Mouse (Mus musculus): ENCODE results near the gene Gm29609.

Gene Gm29609

DNA sequence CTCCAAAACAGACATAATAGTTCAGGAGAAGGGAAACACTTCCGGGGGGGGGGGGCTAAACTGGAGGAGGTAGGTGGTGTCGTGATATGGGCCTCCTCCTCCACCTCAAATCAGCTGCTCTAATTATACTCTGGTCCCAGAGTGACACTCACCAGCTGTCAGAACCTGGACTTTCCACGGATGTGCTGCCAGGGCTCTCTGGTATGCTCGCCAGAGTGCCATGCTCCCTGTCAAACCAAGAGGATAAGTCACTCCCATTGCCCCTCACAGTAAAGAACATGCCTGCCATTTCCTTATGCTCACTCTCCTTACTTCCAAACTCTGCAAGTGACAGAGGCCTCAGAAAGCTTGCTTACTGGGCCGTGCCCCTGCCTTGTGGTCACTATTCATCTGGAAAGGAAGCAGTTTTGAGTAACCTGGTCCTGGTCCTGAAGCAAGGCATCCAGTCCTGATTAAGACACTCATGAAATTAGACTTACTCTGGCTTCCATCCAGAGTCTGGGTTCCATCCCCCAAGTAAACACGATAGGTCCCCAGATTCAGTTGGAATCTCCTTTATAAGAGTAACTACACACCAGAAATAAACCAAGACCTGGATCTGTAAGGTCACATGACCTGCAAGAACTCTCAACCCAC lies 26.1 kb downstream of the Gm29609 start:
- in situ Hi-C loops (cut with MboI, MseI) = no loop called here

DNA sequence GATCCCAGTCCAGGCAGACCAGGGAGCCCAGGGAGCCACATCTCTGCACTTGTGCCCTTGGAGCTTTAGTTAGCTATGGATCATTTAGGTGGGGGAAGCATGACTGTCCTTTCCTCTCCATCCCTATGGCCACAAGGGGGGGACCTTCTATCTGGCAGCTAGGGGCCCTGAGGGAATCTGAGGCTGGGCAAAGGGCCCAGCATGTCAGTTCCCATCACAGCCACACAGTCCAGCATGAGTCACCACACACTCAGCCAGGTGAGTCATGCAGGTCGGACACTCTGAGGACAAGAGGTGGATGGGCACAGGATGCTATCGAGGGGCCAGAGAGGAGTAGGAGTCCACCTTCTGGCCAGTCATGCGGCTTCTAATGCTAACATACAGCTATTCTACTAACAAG lies 28.0 kb downstream of the Gm29609 start:
- in situ Hi-C loops (cut with MboI, MseI) = no loop called here

DNA sequence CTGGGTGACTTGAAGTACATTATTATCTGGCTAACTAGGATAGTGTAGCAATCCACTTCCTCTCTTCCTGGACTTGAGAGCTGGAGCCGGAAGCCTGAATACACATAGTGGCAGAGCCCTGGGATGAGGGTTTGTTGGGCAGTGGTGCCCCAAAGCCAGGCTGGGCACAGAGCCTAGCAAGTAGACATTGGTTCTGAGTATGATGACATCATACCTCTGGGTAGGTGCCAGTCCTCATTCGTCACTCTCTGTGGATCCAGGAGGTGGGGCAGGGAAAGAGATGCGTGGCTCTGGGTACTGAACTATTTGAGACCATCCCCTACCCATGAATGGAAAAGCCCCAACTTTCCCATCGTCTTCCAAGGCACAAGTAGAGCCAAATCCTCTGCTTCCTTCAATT lies 29.9 kb downstream of the Gm29609 start:
- in situ Hi-C loops (cut with MboI, MseI) = loop anchor here (5.0 kb wide), 1 partner anchor 62 kb away; no protein-coding TSS in a partner anchor

DNA sequence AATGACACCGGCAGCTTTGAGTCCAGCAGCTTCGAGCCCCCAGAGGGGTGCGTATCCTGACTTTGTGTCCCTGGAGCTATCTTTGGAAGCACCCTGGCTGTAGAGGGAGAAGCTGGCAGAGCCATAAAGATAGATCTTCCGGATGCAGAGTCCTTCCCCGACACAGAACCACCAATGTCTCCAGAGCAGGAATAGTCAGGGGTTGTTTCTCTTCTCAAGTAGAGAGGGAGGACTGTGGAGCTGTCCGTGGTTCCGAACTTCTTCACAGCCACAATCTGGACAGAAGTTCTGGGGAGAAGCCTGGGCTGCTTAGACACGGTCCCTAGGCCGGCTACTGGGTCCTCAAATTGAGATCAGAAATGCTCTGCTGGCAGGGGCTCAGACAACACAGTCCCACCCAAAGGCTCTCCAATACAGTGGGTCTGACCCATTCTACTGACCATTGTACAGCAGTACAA lies 40.7 kb downstream of the Gm29609 start:
- in situ Hi-C loops (cut with MboI, MseI) = no loop called here

DNA sequence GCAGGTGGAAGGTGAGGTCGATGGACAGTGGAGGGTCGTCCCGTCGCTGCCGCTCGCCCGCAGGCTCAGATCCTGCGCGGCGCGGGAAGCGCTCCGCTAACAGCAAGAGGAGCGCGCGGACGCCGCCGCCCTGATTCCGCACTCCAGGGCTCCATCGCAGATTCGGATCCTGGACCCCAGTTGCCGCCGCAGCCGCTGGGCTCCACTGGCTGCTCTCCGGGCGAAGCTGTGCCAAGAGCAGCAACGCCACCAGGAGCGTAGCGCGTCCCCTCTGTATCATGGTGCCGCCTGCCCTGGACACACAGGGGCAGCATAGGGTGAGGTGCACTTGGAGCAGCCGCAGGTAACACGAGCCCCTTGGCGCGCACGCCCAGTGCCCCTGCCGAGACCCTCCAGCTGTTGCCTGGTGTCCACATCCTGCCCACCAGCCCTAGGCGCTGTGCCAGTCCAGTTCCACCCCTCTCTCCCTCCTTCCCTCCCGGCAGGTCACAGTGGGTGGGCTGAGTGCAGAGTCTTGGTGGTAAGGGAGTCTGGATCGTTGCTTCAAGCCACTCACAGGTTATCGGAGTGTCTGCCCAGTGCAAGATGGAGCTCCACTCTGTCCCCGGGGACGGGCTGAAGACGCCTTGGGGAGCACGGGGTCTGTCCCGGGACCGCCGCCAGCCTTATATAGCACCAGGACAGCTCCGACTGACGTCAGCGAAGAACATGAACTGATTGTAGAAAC lies 41.3 kb downstream of the Gm29609 start, which contains the start of gene Ucn:
Gene Ucn (minus strand): TSS at position 589 of the 727 bp plus-strand sequence.
- in situ Hi-C loops (cut with MboI, MseI) = no loop called here

DNA sequence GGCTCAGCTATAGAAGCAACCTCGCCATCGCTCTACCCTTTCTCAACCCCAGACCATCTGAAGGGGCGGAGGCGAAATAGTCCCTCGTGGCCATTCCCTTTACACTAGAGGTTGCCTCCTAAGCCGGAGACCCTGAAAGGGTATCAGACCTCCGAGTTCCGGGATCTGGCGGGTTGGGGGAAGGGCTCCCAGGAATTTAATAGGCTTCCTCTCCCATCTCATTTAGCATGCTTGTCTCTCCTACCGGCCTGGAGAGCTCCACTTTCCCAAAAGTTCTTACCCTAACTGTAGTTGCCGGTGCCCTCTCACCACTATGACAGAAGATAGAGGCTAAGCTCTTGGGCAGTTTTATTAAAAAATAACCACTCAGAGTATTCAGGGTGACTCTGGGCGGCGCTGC lies 42.1 kb downstream of the Gm29609 start:
- in situ Hi-C loops (cut with MboI, MseI) = no loop called here

DNA sequence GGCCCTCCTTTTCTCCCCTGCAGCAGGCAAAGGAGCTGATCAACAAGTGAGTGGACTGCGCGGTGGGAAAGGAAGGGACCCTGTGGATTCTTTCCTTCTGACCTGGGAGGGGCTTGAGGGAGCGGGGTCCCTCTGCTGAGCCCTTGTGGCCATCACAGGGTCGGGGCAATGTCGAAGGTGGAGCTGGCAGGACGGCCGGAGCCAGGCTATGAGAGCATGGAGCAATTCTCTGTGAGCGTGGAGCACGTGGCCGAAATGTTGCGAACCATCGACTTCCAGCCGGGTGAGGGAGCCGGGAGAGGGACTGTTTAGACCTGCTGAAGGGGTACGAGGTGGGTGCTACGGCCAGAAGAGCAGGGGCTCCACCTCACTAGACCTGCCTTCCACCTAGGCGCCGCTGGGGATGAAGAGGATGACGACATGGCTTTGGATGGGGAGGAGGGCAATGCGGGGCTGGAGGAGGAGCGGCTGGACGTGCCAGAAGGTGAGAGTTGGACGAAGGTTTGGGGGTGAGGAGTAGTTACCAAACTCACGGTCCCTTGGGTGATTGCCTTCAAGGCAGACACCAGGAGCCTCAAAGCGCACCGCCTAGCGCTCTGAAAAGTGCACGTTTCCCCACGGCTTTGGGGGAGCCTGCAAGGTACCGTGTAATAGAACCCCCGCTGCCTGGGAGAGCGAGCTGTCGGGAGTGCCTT lies 42.8 kb downstream of the Gm29609 start:
- in situ Hi-C loops (cut with MboI, MseI) = no loop called here

DNA sequence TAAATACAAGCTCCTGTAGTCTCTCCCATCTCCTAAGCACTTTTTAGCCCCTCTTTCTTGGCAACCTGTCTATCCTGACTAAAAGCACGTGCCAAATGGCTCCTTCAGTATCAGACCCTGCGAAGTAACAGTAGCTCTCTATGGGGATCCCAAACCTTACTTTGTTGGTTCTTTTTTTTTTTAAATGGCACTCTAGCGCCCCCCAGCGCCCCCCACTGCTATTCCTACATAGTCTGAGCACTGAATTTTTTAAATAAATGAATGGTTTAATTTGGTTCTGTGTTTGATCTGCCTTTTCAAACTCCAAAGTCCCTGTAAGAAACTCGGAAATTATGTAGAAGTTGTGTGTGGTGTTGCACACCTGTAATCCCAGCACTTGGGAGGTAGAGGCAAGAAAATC lies 53.7 kb downstream of the Gm29609 start:
- in situ Hi-C loops (cut with MboI, MseI) = no loop called here

DNA sequence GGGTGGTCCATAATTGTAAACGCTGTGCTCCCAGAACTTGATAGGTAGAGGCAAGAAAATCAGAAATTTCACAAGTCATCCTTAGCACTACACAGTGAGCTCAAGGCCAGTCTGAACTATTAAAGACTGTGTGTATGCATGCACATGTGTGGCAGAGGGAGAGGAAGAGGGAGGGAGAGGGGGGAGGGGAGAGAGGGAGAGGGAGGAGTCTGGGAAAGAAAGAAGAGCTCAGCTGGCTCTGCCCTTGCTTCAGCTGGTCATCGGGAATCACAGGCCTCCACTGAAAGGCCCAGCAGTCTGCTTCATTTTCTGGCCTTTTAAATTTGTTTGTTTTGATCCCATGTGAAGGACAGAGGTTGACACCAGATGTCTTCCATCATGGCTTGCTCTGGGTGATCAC lies 56.2 kb downstream of the Gm29609 start:
- in situ Hi-C loops (cut with MboI, MseI) = no loop called here

DNA sequence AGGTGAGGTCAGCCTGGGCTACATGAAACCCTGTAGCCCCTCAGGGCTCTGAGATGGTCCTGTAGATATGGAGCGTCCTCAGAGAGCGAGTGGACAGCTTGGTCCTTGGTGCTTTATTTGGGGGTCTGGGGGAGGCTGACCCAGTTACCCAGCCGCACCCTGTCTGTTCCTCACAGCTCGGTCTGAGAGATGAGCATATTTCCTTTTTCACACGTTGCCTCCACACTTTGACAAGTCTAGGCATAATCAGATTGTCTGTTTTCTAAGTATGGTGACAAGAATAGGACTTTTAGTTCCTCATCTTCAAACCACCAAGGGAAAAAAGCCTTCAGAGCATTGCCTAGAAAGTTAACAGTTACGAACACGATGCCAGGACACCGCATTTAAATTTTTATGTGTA lies 58.6 kb downstream of the Gm29609 start:
- in situ Hi-C loops (cut with MboI, MseI) = no loop called here

DNA sequence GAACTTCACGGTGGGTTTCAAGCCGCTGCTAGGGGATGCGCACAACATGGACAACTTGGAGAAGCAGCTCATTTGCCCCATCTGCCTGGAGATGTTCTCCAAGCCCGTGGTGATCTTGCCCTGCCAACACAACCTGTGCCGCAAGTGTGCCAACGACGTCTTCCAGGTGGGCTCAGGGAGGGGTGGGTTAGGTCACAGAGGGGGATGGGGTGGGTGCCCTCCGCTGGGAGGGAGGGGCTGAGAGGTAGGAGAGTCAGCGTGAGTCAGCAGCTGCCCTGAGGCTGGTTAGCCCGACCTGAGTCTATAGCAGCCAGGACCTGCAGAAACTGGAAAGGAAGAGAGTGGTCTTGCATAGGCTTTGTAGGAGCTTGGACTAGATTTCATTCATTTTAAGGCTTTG lies 62.8 kb downstream of the Gm29609 start:
- in situ Hi-C loops (cut with MboI, MseI) = no loop called here

DNA sequence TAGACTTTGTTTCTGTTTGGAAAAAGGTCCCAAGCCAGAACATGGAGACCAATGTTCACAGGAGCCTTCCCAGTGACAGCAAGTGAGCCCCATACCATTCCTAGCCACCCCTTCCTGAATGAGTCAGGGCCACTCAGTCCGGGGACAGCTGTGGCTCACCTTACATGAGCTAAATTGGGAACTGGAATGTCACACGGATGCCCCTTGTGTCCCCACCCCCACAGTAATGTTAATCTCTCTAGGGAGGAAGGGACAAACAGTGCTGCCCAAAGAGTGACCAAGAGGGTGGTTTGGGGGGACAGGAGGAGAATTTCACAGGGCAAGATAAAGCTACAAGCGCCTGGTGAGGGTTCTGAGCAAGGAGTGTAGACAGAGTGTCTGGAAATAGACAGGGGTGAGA lies 63.4 kb downstream of the Gm29609 start, which contains the start of gene Trim54:
Gene Trim54 (plus strand): TSS at position 359 of the 400 bp plus-strand sequence.
- in situ Hi-C loops (cut with MboI, MseI) = no loop called here

DNA sequence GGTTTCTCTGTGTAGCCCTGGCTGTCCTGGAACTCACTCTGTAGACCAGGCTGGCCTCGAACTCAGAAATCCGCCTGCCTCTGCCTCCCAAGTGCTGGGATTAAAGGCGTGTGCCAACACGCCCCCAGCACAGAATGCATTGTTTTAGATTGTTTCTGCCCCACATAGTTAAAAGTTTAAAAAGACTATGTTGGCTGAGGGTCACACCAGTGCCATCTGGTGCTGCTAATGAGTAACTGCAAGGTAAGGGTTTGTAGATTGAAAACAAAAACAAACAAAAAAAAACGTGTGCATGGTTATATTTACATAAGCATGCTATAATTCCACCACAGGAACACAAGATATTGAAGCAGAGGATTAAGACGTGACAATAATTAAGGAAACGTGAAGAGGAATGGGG lies 68.9 kb downstream of the Gm29609 start:
- in situ Hi-C loops (cut with MboI, MseI) = no loop called here

DNA sequence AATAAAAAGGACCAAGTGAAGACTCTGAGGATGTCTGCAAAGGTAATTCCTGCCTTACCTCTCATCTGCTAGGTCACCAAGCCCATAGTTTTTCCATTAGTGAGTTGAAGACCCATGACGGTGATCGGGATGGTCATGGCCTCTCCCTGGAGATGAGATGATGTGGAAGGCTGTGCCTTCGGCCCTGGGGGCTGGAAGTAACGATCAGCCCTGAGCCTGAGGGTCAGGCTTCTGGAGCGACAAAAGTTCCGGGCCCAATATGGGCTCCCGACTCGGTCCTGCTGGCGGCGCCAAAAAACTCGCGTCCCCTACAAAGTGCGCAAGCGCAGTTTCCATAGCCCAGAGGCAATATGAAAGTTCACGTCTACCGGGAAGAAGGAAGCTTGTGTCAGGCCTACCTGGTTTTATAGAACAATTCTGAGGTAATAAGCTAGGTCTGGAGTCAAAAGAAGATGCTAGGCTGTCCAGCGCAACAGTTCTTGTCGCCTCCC lies 71.7 kb downstream of the Gm29609 start, which contains the start of gene Slc30a3:
Gene Slc30a3 (minus strand): TSS at position 238 of the 491 bp plus-strand sequence.
- in situ Hi-C loops (cut with MboI, MseI) = no loop called here

DNA sequence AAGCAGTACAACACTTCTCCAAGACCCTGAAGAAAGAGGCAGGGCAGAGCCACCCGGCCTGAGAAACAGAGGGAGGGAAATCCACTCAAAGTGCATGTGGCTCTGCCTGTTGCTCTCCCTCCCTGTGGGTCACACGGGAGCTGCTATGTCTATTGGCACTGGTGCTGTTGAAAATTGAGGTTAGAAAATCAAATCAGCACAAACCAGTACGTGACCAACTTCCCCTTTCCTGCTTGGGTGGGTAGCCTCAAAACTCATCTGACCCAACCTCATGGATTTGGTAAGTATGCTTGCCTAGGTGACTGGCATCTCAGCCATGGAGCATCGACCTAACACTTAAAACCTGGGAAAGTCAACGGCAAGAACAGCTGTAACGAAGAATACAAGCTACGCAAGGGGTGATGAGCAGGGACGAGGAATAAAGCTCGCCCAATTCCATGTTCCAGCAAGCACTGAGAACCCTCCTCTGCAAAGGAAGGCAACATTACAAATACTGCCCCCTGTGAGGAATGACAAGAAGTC lies 73.8 kb downstream of the Gm29609 start, which contains the start of gene Dnajc5g:
Gene Dnajc5g (plus strand): TSS at position 472 of the 522 bp plus-strand sequence.
- in situ Hi-C loops (cut with MboI, MseI) = no loop called here

DNA sequence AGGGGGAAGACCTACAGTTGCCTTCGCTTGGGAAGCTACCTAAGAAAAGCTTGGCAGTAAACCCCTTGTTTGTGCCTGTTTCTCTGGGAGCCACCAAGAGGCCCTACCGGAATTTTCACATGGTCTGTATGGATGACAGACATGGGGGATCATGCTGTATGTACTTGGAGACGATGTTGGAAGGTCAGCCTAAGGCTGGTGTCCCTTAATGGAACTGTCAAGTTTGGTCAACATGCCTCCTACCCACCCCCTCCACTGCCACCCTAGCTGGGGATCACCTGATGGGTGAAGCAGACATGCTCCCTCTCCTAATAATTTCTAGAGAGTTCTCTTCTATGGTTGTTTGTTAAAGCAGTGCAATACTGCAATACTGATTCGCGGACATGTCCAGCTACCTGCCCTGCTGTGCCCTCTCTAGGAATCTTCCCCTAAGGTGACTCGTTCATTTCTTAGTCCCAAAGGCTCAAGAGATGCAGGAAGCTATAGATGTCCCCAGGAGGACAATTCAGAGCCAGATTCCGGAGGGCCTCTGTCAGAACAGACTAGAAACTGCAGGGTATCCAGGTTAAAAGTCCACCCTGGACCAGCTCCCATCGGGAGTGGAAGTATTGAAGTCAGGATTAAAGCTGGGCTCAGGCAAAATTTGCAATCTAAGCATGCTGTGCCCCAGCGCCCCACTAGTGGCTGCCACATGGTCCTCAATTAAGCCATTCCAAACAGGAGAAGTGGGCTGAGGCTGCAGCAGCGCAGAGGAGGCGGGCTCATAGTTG lies 83.8 kb downstream of the Gm29609 start:
- in situ Hi-C loops (cut with MboI, MseI) = no loop called here

DNA sequence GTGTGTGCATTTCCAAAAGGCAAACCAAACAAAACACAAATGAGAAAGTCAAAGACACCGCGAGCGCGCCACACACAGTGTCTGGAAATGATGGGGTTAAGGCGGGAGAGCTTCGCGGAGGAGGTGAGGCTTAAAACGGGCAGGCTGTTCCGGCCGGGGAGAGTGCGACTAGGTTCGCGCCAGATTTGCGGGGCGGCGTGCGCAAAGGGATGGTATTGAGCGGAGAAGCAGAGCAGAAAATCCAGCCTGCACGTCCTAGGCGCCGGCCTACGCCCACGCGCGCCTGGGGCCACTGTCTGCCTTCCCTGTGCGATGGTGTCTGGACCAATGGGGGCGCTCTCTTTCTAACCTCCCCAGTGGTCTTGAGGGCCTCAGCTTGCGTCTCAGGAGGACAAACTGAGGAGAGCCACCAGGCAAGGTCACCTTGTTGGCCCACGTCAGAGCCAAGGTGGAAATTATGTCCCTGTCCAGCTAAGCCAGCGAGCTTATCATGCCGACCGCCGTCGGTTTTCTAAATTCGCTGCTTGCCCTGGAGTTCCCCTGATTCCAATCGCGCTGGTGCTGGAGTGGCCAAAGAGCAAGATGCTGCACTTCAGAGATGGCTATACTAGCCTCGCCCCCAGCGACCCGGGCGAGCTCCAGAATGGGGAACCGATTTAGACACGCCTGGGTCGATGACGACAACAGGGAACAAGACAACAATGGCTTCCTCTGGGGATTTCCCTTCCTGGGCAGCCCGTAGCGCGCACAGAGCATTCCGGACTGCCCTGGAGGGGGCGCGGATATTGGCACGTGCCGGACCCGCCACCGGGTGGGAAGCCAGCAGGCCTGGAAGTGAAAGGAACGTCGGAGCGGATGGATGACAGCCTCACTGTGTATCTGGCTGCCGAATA lies 84.7 kb downstream of the Gm29609 start:
- in situ Hi-C loops (cut with MboI, MseI) = no loop called here
